Mouse (Mus musculus) testis, adult 10 weeks (tissue): ENCODE measurements around the gene Lrrc51. TPM values are rescaled to one million over a fixed set of nuclear protein-coding genes. Genes with fewer than 3 reads are reported as not detected.

Experiments
- polyA plus RNA-seq: library from polyadenylated mRNA; stranded (reverse); fragments of 350-450 nt; fragmentation: Illumina TruSeq; extraction: RNeasy Lipid Tissue Mini Kit (QIAGEN cat#74804); gene quantifications from one replicate; pipeline ENCODE4 v1.2.3, GENCODE M21; 2014; ENCODE audit warnings: low read depth, low replicate concordance

The Lrrc51 gene
- polyA plus RNA-seq = 252 TPM

GRCm38 (mm10) chr7:101933751-101934240 is at the start of gene Lrrc51, which contains the start of gene Numa1:
Lrrc51 (minus strand) TSS chr7:101933895.
Numa1 (plus strand) TSS chr7:101934111.

GRCm38 (mm10) chr7:101906287-101906681 is 27.4 kb downstream of the Lrrc51 start, which contains the start of gene Tomt:
Tomt (minus strand) TSS chr7:101906359.

GRCm38 (mm10) chr7:101905561-101906286 is 28.0 kb downstream of the Lrrc51 start, which contains the start of gene Lamtor1:
Lamtor1 (plus strand) TSS chr7:101905904.

GRCm38 (mm10) chr7:101870629-101871028 is 63.1 kb downstream of the Lrrc51 start, which contains the start of gene Folr1:
Folr1 (minus strand) TSS chr7:101870788.

GRCm38 (mm10) chr7:101863415-101863814 is 70.3 kb downstream of the Lrrc51 start, which contains the start of gene Anapc15:
Anapc15 (plus strand) TSS chr7:101863715.

Other genes starting within 250 kb of the Lrrc51 start
- gene Phox2a, start 115.6 kb downstream of the Lrrc51 start, polyA plus RNA-seq = not detected
- gene Inppl1, start 95.7 kb downstream of the Lrrc51 start, polyA plus RNA-seq = 12.1 TPM
- gene Folr2, start 76.7 kb downstream of the Lrrc51 start, polyA plus RNA-seq = 1.6 TPM
- gene Anapc15, start 70.2 kb downstream of the Lrrc51 start, polyA plus RNA-seq = 33.6 TPM
- gene Folr1, start 63.1 kb downstream of the Lrrc51 start, polyA plus RNA-seq = 6.4 TPM
- 4.8 TPM for gene Lamtor1, start 28.0 kb downstream of the Lrrc51 start, polyA plus RNA-seq
- 0.32 TPM for gene Tomt, start 27.5 kb downstream of the Lrrc51 start, polyA plus RNA-seq
- 28.6 TPM for gene Numa1, start 216 bp upstream of the Lrrc51 start, polyA plus RNA-seq
- 3.4 TPM for gene Il18bp, start 84.8 kb upstream of the Lrrc51 start, polyA plus RNA-seq
- 11.2 TPM for gene Rnf121, start 131.6 kb upstream of the Lrrc51 start, polyA plus RNA-seq
- 21.1 TPM for gene Xndc1, start 131.6 kb upstream of the Lrrc51 start, polyA plus RNA-seq
- gene Xntrpc, start 131.8 kb upstream of the Lrrc51 start, polyA plus RNA-seq = 0.10 TPM
- gene Trpc2, start 149.2 kb upstream of the Lrrc51 start, polyA plus RNA-seq = not detected
- gene Art1, start 167.8 kb upstream of the Lrrc51 start, polyA plus RNA-seq = 1.9 TPM
- 3.3 TPM for gene Art5, start 175.6 kb upstream of the Lrrc51 start, polyA plus RNA-seq
- not detected for gene Chrna10, start 182.9 kb upstream of the Lrrc51 start, polyA plus RNA-seq